Mouse (Mus musculus) brain, embryonic 14.5 days (tissue): Measurements from ENCODE around the gene Pitpnm2.

Source experiments
- CTCF ChIP-seq: fragments of 200-500 bp; IDR thresholded peaks from 2 replicates; pipeline ENCODE4 v1.5.1; 2012; ENCODE audit warnings: inconsistent platforms, mild to moderate bottlenecking, moderate library complexity, borderline replicate concordance; ENCODE audit not compliant: insufficient read depth, insufficient read length; ENCODE audit errors: extremely low read depth
- POLR2A ChIP-seq: fragments of 200-500 bp; IDR thresholded peaks from 2 replicates; pipeline ENCODE4 v1.6.1; 2012; ENCODE audit warnings: mild to moderate bottlenecking, inconsistent platforms, borderline replicate concordance; ENCODE audit not compliant: poor library complexity, insufficient read depth, insufficient read length, severe bottlenecking; ENCODE audit errors: extremely low read depth

DNA sequence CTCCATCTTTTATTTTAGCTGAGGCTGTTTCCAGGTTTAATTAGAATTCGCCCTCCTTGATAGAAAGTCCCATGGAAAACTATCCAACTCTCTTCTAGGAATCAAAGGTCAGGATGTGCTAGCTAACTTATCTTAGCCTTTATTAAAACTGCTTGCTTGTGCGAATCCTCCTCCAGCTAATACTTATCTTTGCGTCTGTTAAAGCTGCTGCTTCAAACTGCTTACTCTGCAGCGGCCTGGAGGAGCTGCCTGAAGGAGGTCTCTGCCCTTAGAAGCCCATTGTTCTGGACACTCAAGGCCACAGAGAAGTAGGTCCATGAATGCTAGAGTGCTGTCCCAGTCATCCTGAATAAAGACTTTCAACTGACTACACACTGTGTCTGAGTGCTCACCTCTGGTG, 46.9 kb upstream of the Pitpnm2 start:
- TF ChIP-seq POLR2A (no peak), CTCF (no peak)
